Mouse (Mus musculus): Measurements from ENCODE around the gene Clec2g.
"Not testable (repeated sequence)": the region's sequence is repeated elsewhere in the genome, so short reads cannot be mapped to it uniquely, and the experiment has no call there.

Gene Clec2g

DNA sequence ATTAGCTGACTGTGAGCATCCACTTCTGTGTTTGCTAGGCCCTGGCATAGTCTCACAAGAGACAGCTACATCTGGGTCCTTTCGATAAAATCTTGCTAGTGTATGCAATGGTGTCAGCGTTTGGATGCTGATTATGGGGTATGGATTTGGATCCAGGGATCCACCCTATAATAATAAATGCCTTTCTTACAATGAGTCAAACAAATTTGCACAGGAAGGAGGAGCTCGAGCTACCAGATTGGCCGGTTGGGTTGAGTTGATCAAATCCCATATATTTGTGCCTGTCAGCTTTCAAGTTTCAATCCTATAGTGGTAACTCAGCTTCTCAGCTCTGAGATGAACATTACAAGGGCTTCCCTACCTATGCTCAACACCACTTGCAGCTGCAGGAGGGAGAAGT is at the start of gene Clec2g:
Clec2g (plus strand) TSS at position 301 of the 400 bp plus-strand sequence.
- DNase-seq = not testable (repeated sequence)

DNA sequence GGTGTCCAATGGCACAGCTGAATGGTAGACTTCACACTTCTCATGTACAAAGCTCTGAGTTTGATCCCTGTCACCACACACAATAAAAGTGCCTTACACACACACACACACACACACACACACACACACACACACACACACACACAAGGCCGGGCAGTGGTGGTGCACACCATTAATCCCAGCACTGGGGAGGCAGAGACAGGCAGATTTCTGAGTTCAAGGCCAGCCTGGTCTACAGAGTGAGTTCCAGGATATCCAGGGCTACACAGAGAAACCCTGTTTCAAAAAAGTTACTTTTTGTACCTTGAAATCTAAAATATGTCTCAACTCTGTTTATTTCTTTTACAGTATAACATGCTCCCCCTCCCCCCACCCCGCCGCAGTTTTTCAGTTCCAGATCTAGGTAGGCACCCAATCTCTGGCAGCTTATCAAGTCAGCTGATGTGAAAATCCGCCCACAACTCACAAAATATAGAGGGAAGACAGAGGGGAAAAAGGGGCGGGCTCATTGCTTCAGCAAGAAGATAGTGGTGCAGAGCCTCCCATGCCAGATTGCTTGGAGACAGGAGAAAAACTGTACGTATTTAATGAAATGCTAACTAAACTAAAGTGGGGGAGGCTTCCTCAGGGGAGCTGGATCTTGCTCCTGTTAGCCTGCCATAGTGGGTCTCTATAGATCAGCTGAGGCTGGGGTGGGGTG is 46.9 kb upstream of the Clec2g start, which contains the start of gene Clec2i:
Clec2i (plus strand) TSS at position 498 of the 700 bp plus-strand sequence.
- DNase-seq = peak; percentile 49 to 80

DNA sequence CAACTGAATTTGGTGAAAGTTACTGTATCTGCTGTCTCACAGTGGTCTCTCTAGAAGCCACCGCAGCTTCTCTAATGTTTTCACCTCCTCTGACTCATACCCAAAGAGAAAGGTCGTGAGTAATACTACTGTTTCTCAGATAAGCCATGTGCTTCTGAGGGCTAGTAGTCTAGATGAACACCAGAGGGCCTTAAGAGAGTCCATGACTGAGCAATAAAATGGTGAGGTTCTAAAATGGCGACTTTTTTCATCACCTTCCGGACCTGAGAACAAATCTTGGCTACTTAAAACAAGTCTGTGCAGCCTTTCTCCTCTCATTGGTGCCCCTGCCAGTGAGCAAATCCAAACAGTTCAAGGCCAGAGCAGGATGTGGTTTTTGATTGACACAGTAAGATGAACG is 45.3 kb upstream of the Clec2g start:
- peak in 1 of 2 experiments; percentile 63 for DNase-seq

DNA sequence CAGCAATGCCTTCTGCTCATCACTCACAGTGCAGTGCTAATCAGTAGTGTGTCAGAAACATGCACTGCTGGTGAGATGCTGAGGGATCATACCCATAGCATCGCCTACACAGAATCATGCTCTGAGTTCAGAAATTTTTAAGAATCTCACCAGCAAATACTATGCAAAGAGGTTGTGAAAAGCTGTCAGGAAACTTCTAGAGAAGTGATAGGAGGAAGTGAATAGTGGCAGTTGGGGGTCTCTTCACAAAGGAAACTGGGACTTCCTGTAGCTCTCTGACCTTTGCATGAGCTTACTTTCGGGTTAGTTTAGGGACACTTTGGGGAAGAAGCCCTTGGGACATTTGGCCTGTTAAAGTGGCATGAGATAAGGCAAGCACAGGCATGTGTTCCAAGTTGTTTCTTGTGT is 43.2 kb upstream of the Clec2g start, which contains the start of gene BC035044:
BC035044 (minus strand) TSS at position 179 of the 408 bp plus-strand sequence.
- peak in 1 of 2 experiments; percentile 33 for DNase-seq

DNA sequence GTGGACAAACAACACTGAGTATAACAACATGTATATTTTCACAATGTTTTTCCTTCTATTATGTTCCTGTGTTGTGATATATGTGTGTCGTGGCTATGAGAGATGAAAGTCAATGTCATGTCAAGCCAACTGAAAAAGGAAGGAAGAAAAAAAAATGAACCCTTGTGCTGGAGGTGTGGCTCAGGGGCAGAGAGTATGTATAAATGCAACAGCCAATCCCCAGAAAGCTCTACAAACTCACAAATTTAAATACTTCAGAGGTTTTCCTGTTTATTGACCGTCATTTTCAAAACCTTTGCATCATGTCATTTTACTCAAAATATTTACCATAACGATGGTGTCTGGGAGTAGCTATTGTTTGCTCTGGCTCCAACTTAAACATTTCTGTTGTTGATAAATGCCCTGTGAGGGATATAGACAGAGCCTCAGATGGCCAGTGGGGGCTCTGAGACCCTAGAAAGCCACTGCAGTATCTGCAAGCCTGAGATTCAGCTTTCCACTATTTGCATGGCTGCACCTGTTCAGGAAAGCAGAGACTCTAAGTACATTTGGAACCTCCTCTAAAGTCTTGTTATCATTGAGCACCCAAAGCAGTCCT is 38.7 kb upstream of the Clec2g start:
- no peak for DNase-seq

DNA sequence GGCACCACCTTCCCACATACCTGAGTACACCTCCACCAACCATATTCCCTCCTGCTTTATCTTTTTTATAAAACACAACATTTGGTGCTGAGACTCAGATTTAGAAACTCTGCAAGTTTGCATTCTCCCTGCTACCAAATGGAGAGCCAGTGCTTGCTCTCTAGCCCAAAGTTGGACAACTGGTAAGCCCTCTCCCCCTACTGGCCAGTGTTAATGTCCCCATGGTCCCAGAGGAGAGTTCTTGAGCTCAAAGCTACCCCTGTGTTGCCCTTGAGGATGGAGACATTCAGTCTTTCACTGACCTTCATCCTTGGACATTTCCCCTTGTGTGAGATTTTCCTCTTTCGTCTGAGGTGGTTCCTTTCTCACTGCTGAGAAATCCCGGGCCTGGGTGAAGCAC is 34.1 kb upstream of the Clec2g start:
- DNase-seq = no peak

DNA sequence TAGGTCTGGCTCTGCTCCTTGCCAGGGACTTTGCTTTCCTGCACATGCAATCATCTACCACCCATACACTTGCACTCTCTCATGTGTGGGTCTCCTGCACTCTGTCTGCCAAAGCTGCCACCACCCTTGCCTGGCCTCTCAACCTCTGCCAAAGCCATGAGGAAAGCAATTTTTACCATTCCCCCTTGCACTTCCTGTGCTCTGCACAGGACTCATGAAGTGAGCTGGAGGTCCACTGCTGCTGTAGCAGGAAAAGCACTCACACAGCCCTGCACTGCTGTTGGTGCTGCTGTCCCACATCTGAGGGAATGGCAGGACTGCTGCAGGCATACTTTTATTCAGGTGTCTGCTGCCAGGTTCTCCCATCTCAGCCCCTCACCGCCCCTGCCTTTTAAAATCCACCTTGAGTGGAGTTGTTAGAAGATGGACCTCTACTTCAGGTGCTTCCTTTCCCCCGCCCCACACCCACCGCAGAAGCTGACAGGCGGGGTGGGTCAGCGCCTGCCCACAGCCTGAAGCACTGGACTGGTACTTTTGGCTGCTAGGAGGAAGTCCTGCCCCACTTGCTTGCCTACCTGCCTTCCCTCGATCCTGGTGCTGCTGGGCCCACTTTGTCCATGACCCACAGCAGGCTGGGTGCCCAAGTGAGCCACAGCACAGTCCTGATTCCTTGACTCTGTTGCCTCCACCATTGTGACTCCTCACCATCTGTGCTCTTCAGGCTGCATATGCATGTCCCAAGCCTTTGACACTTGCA is 33.2 kb upstream of the Clec2g start:
- DNase-seq = not testable (repeated sequence)

DNA sequence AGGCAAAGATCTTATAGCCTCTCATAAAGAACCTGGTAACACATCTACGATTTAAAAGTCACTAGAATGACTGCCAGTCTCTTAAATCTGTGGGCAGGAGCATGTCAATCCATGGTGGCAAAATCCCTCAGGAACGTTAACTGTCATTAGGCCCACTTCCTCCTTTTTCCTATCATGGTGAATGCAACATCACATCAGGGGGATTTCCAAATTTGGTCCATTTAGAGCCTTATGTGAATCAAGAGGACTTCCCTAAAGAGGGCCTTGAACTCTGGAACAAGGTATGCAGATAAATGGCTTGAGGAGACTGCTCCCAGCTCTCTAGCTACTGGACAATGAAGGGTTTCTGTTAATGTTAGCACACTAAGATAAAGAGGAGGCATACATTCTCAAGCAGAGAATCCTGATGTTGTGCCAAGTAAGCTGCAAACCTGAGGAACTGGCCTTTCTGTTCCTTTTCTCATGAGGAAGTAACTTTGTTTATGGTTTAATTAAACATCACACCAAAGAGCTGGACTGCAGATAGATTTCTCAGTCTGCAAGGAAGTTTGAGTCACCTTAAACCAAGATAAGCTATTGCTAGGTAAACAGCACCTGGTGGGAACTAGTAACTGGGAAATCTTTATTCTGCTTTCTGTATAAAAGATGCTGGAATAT is 20.5 kb upstream of the Clec2g start:
- no peak for DNase-seq

DNA sequence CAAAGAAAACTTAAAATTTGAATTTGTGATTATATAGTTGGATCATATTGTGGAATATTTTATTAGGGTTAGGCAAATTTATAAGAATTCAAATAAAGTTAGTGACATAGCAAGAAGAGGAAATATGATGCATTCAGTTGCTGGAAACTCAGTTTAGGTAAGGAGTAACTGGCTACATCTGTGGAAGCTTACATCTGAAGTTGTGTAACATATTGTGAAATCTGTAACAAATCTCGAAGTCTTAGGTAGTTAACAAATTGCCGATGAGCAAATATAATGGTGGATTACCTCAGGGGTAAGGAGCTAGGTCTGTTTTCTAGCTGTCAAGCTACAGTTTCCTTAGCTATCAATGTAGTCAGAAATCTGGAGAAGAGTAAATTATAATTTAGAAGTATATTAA is 16.9 kb upstream of the Clec2g start:
- DNase-seq = no peak

DNA sequence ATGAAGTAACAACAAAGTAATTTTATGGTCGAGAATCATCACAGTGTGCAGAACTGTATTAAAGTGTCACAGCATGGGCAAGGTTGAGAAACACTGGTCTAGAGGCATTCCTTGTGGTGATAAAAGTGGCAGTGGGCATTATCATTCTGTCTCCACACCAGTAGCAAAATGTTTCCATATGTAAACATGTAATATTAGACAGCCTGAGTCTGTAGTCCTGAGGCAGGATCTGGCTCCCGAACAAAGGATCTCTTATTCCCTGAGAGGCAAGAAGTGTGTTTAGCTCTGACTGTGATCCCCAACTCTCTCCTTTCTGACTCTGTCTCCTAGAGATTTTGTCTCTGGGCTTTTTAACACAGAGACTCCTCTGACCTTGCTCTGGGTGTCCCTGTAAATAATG is 1.1 kb upstream of the Clec2g start:
- DNase-seq = no peak

DNA sequence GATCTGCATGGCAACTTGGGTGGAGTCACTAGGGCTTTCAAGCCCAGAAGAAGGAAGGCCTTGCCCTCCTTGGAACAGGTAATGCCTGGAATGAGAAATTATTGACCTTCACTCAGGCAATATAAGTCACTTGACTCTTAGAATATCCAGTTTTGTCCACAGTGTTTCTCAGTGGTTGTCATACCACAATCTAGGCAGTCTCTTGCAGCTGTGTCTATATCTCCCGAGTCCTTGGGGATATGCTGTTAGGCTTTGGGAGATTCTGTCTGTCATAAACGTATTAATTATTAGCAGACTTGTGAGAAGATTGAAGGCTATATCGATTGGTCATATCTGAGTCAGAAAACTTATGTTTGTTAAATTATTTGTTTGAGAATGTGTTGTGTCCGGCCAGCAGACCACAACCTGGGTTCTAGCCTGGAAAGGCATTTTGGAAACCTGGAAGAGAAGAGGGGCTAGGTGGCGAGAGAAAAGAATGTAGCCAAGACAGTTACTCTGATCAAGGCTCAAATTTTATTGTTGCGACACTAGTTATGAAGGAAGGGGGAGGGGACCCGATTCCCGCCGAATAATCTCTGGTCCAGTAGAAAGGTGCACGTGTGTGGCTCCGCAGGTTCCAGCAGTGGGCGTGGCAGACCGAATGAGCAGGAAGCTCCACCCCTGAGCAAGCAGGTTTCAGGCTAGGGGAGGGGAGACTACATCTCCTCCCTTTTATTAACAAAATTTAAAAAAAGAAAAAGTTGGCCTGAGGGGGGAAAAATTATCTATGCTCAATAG is 1.9 kb downstream of the Clec2g start:
- DNase-seq = not testable (repeated sequence)

DNA sequence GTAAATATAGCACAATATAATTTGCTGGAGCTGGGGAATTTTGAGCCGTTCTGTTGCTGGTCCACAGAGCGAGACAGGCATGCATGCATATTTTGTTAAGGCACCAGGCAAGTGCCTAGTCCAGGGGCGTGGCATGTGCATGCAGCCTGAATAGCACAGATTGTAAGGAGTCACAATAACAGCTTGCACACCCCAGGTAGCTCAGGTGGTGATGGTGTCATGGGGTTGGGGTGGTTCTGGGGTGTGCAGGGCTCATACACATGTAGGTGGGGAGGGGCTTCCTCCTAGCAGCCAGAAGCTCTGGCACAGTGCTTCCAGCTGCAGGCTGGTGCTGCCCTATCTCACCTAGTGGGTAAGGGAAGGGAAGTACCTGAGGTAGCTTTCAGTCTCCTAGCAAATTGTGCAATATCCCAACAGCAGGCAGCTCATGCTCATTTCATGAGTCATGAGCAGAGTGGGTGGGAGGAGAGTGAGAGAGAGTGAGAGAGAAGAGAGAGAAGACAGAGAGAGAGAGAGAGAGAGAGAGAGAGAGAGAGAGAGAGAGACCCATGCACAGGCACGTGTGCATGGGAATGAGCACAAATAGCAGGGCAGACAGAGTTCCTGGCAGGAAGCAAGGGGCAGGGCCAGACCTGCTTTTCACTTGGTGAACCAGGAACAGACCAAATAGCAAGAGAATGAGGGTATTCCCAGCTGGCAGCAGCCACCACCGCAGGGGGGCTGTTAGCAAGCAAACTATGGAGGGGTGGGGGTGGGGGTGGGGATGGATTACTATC is 7.7 kb downstream of the Clec2g start:
- DNase-seq = no peak

DNA sequence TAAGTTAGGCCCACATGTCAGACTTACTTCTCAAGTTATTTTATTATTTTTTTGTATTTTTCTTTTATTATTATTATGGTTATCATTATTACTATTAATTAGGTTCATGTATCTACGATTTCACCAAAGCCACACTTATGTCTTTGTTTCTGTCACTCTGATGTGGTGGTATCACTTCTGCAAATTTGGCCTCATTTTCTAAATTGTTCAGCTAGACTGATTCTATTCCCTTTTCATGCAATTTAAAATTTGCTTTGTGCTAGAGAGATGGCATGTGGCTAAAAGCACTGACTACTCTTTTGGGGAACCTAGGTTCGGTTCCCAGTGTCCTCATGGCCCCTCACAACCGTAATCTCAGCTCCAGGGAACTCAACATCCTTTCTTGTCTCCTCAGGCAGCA is 11.4 kb downstream of the Clec2g start:
- no peak for DNase-seq

DNA sequence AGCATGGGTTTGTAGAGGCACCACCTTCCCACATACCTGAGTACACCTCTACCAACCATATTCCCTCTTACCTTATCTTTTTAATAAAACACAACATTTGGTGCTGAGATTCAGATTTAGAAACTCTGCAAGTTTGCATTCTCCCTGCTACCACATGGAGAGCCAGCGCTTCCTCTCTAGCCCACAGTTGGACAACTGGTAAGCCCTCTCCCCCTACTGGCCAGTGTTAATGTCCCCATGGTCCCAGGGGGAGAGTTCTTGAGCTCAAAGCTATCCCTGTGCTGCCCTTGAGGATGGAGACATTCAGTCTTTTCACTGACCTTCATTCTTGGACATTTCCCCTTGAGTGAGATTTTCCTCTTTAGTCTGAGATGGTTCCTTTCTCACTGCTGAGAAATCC is 26.9 kb downstream of the Clec2g start:
- no peak for DNase-seq

DNA sequence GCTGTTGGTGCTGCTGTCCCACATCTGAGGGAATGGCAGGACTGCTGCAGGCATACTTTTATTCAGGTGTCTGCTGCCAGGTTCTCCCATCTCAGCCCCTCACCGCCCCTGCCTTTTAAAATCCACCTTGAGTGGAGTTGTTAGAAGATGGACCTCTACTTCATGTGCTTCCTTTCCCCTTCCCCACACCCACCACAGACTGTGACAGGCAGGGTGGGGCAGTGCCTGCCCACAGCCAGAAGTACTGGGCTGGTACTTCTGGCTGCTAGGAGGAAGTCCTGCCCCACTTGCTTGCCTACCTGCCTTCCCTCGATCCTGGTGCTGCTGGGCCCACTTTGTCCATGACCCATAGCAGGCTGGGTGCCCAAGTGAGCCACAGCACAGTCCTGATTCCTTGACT is 27.9 kb downstream of the Clec2g start:
- not testable (repeated sequence) for DNase-seq

DNA sequence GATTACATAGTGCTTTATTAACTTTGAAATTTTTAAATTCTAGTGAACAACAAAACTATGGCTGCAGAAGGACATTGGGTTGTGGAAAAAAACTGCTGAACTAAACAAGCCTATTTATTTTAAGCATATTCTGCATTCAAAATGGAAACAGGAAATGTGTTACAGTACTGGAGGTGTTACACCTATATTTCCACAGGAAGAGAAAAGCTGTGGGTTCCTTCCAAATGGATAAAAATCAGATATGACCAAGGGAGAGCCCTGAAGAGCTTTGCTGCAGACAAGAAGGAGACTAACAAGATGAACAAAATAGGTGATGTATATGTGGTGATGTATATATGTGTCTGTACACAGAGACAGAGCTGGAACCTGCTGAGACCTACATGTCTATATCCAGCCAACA is 30.3 kb downstream of the Clec2g start:
- DNase-seq = no peak

DNA sequence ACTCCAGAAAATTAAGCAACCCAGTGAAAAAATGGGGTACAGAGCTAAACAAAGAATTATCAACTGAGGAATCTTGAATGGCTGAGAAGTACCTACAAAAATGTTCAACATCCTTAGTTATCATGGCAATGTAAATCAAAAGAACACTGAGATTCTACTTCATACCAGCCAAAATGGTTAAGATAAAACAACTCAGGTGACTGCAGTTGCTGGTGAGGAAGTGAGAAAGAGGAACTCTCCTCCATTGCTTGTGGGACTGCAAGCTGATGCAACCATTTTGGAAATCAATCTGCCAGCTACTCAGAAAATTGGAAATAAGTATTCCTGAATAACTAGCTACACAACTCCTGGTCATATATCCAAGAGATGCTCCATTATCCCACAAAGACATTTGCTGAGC is 34.3 kb downstream of the Clec2g start:
- DNase-seq = no peak

DNA sequence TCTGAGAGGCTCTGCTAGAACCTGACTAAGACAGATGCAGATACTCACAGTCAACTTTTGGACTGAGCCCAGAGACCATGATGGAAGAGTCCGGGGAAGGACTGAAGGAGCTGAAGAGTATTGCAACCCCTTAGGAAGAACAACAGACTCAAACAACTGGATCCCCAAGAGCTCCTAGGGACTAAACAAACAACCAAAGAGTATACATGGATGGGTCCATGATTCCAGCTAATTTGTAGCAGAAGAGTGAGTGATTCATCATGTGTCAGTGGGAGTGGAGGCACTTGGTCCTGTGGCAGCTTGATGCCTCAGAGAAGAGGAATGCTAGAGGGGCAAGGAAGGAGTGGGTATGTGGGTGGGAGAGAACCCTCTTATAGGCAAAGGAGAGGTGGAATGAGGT is 35.6 kb downstream of the Clec2g start:
- no peak for DNase-seq

DNA sequence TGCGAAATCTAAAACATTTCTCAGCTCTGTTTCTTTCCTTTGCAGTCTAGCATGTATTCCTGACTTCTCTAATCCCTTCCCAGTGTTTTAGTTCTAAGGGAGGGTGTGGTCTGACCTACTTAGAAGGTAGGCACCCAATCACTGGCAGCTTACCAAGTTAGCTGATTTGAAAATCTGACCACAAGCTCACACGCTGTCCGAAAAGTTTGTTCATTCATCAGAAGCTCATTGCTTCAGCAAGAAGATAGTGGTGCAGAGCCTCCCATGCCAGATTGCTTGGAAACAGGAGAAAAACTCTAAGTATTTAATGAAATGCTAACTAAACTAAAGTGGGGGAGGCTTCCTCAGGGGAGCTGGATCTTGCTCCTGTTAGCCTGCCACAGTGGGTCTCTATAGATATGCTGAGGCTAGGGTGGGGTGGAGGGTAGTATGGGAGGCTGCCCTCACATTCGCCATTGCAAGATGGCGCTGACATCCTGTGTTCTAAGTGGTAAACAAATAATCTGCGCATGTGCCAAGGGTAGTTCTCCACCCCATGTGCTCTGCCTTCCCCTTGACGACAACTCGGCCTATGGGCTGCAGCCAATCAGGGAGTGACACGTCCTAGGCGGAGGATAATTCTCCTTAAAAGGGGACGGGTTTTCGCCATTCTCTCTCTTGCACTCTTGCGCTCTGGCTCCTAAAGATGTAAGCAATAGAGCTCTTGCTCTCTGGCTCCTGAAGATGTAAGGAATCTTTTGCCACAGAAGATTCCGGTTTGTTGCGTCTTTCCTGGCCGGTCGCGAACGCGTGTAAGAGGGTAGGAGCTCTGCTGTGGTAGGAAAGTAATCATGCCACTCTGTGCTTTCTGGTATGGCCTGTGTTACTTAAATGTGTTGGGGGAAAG is 36.6 kb downstream of the Clec2g start:
- DNase-seq = not testable (repeated sequence)

DNA sequence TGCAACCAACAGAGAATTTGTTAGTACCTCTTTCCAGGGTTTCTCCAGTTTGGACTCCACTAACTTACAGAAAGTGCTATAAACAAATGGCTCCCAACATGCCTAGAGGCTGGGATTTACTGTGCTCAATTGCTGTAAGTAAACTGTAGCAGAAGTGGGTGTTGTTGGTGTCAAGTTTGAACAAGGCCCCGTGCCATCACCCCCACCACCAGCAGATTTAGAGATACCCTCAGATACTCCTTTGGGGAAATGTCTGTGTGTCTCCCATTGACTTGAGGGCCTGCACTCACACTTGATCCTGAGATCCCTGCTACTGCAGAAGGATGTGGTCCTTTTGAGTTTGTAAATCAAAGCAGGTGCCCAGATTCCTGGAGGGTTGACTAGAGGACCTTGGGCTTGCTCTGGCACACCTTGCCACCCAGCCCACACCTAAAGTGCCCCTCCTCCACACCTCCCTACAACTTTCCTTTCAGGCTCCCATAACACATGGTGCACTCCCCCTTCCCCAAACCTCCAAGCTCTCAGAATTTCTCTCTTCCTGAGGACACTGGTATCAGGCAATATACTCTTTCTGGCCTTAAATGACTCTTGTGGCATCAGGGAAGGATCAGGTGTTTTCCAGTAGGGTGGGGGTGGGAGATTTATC is 37.3 kb downstream of the Clec2g start:
- DNase-seq = no peak

Data from thymus, adult 18-20 months (tissue).